Mouse (Mus musculus) intestine, embryonic 15.5 days (tissue): Measurements from ENCODE around the gene Slc51a. TPM values are rescaled to one million over a fixed set of nuclear protein-coding genes. Genes with fewer than 3 reads are reported as not detected.

Source experiments
- ATAC-seq: fragments of 200-750 bp; cut with Nextera tagmentation; 2 replicates; pipeline ENCODE4 v1.8.0; 2017; ENCODE audit warnings: moderate TSS enrichment, moderate library complexity
- H3K27ac ChIP-seq: fragments of 300-500 bp; sonication (generic); 2 replicates; pipeline ENCODE4 v1.5.1; 2015; ENCODE audit warnings: mild to moderate bottlenecking, inconsistent platforms
- H3K27me3 ChIP-seq: fragments of 300-500 bp; sonication (generic); replicated peaks from 2 replicates; pipeline ENCODE4 v1.6.1; 2015; ENCODE audit warnings: inconsistent platforms
- H3K36me3 ChIP-seq: fragments of 300-500 bp; sonication (generic); 2 replicates; pipeline ENCODE4 v1.6.1; 2015; ENCODE audit warnings: inconsistent platforms
- H3K4me1 ChIP-seq: fragments of 300-500 bp; sonication (generic); replicated peaks from 2 replicates; pipeline ENCODE4 v1.6.1; 2015; ENCODE audit warnings: inconsistent platforms
- H3K4me2 ChIP-seq: fragments of 300-500 bp; sonication (generic); replicated peaks from 2 replicates; pipeline ENCODE4 v1.6.1; 2015; ENCODE audit warnings: mild to moderate bottlenecking, inconsistent platforms
- H3K4me3 ChIP-seq: fragments of 300-500 bp; sonication (generic); replicated peaks from 2 replicates; pipeline ENCODE4 v1.5.1; 2015; ENCODE audit warnings: inconsistent platforms
- H3K9ac ChIP-seq: fragments of 300-500 bp; sonication (generic); 2 replicates; pipeline ENCODE4 v1.6.1; 2015; ENCODE audit warnings: inconsistent platforms
- H3K9me3 ChIP-seq: fragments of 300-500 bp; sonication (generic); 2 replicates; pipeline ENCODE4 v1.6.1; 2016; ENCODE audit warnings: inconsistent platforms
- WGBS: fragments of 180-500 bp; shearing (Covaris S2); methylation state at CpG from one replicate; pipeline ENCODE4 v1.1.7; 2015; 5-methylcytosine and 5-hydroxymethylcytosine counted together
- polyA plus RNA-seq: library from polyadenylated mRNA; unstranded; fragments of >200 nt; fragmentation: Nextera tagmentation; extraction: Ambion mirVana; gene quantifications from 2 replicates; pipeline ENCODE4 v1.2.1, GENCODE M21; 2015

Slc51a gene
- polyA plus RNA-seq, 1 experiment from 2014 or later, result 97.1 TPM

DNA sequence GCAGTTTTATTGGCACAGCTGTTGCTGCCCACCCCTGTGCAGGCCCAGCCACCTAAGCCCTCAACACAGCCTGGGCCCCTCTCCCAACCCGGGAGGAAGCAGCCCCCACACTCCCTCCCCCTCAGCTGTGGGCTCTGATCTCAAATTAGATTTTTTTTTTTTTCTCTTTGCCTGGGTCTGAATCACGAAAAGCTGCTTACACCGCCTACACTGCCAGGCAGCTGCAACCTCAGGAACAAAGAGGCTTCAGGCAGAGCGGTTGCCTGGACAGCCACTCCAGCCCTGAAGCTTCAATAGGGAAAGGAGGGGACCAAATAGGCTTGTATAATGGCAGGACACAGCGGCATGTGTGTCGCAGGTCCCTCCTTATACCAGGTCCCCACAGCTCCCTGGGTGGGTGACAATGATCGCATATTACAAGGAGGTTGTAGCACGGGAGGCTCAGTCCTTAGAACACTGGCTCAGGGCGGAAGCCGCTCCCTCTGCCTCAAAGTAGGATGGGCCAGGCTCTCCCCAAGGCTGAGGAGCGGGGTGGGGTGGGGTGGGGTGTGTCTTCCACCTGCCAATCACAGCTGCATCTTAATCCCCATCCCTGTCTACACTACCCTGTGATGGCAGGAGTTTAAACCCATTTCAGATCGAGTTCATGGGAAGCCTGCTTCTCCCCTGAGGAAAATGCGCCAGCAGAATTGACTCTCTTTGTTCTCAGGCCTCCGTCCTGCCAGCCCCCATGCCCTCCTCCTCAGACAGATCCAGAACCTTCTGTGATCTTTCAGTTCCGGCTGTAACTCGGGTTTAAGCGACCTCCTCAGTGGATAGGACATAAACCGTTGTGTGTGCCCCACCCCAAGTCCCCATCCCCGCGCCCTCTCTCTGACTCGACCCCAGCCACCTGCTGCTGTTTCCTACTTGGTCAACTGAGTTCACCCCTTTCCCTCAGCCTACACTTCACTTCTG lies 28.6 kb upstream of the Slc51a start:
- peak overlapping the region; percentile 36 for H3K9ac ChIP-seq
- no peaks in the 10 kb centered on the region for H3K27me3 ChIP-seq
- H3K36me3 ChIP-seq, result no peaks in the 10 kb centered on the region
- H3K4me3 ChIP-seq, result 0 out of 2 replicates have a peak overlapping the region, but pooled peaks have one; percentile 9
- no peaks in the 10 kb centered on the region for H3K9me3 ChIP-seq
- ATAC-seq, result peak; percentile 83
- H3K4me2 ChIP-seq, result peak overlapping the region; percentile 51
- 25% methylated on average over 21 of the region's 21 CpGs for WGBS
- peaks cover 26% of the 10 kb centered on the region for H3K4me1 ChIP-seq
- peak overlapping the region; percentile 75 for H3K27ac ChIP-seq

DNA sequence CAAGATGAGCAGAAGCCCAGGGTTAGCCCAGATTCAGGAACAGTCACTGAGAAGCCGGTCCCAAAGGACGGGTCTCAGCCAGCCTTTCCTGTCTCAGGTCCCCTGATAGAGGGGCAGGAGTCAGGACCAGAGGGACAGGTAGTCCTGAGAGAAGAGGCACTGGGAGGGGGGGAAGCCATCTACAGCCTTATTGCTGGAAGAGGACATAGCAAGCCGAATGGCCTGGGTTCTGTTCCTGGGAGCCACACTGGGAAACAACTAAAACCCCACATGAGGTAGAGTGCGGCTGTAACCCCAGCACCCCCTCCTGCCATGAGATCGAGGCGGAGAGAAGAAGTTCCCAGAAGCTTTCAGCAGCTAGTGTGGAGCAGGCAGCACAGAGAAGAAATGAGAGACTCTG lies 26.3 kb upstream of the Slc51a start:
- Histone ChIP-seq H3K4me3 (no peak overlapping the region), H3K4me1 (peaks cover 41% of the 10 kb centered on the region), H3K36me3 (no peaks in the 10 kb centered on the region), H3K4me2 (no peak overlapping the region), H3K27ac (no peak overlapping the region), H3K9ac (no peak overlapping the region), H3K9me3 (no peaks in the 10 kb centered on the region), H3K27me3 (no peaks in the 10 kb centered on the region)
- no peak for ATAC-seq
- WGBS, result 97% methylated on average over 6 of the region's 6 CpGs

- Histone ChIP-seq H3K27me3 (no peaks in the 10 kb centered on the region), H3K4me3 (no peak overlapping the region), H3K4me2 (no peak overlapping the region), H3K27ac (no peak overlapping the region), H3K9ac (no peak overlapping the region), H3K9me3 (no peaks in the 10 kb centered on the region), H3K4me1 (peaks cover 44% of the 10 kb centered on the region), H3K36me3 (no peaks in the 10 kb centered on the region)
- WGBS, result 90% methylated on average over 6 of the region's 6 CpGs
- no peak for ATAC-seq
Observed at GRCm38 (mm10) chr16:32513401-32513800, 25.7 kb upstream of the Slc51a start.

DNA sequence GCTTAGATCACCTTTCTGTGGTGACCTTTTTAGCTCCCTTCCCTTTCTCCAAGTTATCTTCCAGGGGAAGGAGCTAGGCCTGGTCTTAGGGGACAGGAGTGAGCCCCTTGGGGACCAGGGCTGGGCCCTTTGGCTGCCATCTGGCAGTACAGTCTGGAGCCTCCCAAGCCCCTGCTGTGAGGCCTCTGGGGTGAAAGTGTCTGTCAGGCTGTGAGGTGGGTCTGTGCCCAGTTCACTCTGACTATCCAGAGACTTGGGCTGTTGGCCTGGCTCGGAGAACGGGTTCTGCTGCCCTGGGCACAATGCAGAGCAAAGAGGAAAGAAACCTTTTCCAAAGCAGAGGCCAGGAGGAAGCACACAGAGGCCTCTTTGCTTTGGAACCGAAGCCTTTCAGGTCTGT lies 25.2 kb upstream of the Slc51a start:
- Histone ChIP-seq H3K4me3 (no peak overlapping the region), H3K36me3 (no peaks in the 10 kb centered on the region), H3K27ac (no peak overlapping the region), H3K4me2 (no peak overlapping the region), H3K27me3 (no peaks in the 10 kb centered on the region), H3K9ac (no peak overlapping the region), H3K9me3 (no peaks in the 10 kb centered on the region), H3K4me1 (peaks cover 42% of the 10 kb centered on the region)
- 65% methylated on average over 3 of the region's 3 CpGs for WGBS
- no peak for ATAC-seq

DNA sequence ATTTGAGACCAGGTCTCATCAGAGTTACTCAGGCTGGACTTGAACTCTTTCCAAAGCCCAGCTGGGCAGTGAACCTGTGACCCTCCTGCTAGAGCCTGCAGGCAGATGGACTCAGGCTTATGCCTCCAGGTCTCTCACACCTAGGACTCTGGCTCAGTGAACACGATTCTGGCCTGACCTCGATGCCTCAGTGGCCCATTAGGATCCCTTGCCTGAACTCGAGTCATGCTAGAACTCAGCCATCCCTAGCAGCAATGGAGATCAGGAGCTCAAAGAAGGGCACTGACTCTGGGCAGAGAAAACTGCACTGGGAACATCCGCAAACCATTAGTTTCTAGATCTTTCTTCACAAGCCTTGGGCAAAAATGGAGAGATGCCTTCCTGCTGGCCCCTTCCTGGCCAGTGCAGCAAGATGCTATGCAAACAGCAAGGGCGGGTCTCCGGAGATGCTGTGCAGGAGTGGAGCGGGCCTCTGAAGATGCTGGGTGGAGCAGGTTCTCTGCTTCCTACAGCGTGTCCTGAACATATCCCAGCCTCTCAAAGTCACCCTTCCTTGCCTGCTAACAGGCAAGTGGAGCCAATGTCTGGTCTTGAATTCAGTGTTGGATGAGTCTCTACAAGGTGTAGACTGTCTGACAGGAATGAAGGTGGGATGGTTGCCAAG lies 24.3 kb upstream of the Slc51a start:
- H3K4me2 ChIP-seq, result no peak overlapping the region
- H3K27ac ChIP-seq, result no peak overlapping the region
- H3K9me3 ChIP-seq, result no peaks in the 10 kb centered on the region
- WGBS, result 87% methylated on average over 8 of the region's 8 CpGs
- no peaks in the 10 kb centered on the region for H3K27me3 ChIP-seq
- H3K36me3 ChIP-seq, result no peaks in the 10 kb centered on the region
- no peak for ATAC-seq
- H3K9ac ChIP-seq, result no peak overlapping the region
- H3K4me3 ChIP-seq, result no peak overlapping the region
- H3K4me1 ChIP-seq, result peaks cover 47% of the 10 kb centered on the region

DNA sequence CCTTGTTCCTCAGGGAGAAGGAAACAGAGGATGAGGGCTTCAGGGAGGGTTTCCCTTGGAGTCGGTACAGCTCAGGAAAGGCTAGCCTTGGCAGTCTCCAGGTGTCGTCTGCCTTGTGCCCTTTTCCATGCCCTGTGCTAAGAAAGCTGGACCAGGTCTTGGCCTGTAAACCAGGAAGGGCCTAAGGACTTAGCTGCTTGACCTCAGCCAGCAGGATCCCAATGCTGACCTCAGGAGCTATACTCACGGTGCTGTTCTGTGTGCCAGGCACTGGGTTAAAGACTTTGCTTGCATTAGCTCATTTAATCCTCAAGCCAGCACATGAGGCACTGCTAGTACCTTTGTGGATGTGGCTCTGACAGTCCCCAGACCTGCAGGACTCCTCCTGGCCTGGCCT lies 23.7 kb upstream of the Slc51a start:
- Histone ChIP-seq H3K9me3 (no peaks in the 10 kb centered on the region), H3K4me3 (no peak overlapping the region), H3K27me3 (no peaks in the 10 kb centered on the region), H3K36me3 (no peaks in the 10 kb centered on the region), H3K4me2 (no peak overlapping the region), H3K4me1 (peaks cover 44% of the 10 kb centered on the region), H3K9ac (no peak overlapping the region), H3K27ac (no peak overlapping the region)
- ATAC-seq, result no peak
- 71% methylated on average over 3 of the region's 3 CpGs for WGBS

DNA sequence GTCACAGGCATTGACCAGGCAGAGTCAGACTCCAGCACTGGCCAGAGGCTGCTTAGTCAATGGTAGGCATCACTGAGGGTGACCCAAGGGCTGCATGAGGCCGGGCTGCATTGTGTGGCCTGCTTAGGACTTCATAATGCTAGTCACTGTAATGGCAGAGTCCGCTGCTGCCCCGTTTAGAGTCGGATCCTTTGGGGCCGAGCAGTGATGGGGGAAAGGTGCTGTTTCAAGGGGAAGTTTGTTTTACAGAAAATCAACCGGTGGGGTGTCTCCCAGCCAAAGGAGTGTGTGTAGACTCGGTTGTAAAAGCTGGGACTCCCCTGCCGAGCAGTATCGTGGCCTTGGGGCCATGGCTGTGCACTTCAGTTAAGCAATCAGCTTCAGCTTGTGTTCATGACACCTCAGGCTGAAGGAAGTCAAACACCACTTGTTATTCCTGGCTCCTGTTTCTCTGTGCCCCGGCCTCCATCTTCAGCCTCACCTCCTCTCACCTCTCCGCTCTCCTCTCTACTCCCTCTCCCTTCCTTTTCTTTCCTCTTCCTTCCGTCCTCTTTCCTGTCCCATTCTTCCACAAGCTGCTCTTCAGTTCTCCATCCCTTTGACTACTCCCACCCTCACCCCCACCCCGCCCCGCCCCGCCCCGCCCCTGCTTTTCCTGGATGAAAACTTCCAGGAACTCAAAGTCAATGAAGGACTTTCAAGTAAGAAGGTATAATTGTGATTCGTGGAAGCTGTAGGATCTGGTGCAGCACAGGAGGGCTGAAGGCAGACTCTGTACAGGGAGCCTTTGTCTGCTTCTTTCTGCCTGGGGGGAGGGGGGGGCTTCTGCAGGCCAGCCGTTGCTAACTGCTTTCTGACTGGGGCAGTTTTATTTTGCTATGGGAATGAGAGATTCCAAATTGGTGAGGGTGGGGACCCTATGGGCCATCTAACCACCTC lies 23.0 kb upstream of the Slc51a start:
- Histone ChIP-seq H3K4me2 (no peak overlapping the region), H3K9ac (no peak overlapping the region), H3K9me3 (no peaks in the 10 kb centered on the region), H3K4me1 (peaks cover 37% of the 10 kb centered on the region), H3K4me3 (no peak overlapping the region), H3K27me3 (no peaks in the 10 kb centered on the region), H3K27ac (peak overlapping the region; percentile 48), H3K36me3 (no peaks in the 10 kb centered on the region)
- no peak for ATAC-seq
- 55% methylated on average over 18 of the region's 18 CpGs for WGBS

- Histone ChIP-seq H3K9ac (no peak overlapping the region), H3K36me3 (no peaks in the 10 kb centered on the region), H3K4me2 (peak overlapping the region; percentile 35; the same call in 1 of the 2 replicates), H3K27ac (peak overlapping the region; percentile 89), H3K9me3 (no peaks in the 10 kb centered on the region), H3K4me1 (peaks cover 37% of the 10 kb centered on the region), H3K27me3 (no peaks in the 10 kb centered on the region), H3K4me3 (no peak overlapping the region)
- peak; percentile 93 for ATAC-seq
- WGBS, result 40% methylated on average over 9 of the region's 9 CpGs
Observed at GRCm38 (mm10) chr16:32509066-32509942, 21.6 kb upstream of the Slc51a start.

DNA sequence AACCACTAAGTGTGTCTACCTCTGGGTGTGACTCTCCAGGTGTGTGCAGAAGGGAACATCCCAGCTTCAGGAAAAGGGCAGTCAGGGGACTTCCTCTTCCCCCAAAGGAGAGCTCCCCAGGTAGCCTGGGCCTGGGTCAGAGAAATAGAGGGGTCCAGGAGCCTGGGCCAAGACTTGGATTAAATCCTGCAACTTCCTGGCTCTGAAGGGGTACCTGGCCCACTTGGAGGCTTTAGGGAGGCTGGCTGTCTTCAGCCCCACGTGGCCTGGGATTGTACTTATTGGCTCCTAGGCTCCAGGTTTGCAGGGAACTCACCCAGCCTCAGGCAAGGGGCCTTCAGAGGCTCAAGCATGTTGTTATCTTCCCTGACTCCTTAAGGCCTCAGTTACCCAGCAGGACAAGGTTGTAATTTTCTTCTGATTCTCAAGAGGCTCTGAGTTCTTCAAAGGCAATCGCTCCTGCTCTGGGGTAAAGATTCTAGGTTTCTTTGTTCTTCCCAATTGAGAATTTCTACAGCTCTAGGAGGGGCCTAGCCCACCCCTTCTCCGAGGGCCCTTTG lies 20.9 kb upstream of the Slc51a start:
- peak overlapping the region; percentile 35; the same call in 1 of the 2 replicates for H3K4me2 ChIP-seq
- 44% methylated on average over 3 of the region's 3 CpGs for WGBS
- H3K27ac ChIP-seq, result peak overlapping the region; percentile 89
- H3K27me3 ChIP-seq, result no peaks in the 10 kb centered on the region
- H3K36me3 ChIP-seq, result no peaks in the 10 kb centered on the region
- H3K4me3 ChIP-seq, result no peak overlapping the region
- H3K9me3 ChIP-seq, result no peaks in the 10 kb centered on the region
- ATAC-seq, result peak; percentile 36; the same call in 1 of the 2 replicates
- H3K4me1 ChIP-seq, result peaks cover 41% of the 10 kb centered on the region
- 0 out of 2 replicates have a peak overlapping the region, but pooled peaks have one; percentile 10 for H3K9ac ChIP-seq

DNA sequence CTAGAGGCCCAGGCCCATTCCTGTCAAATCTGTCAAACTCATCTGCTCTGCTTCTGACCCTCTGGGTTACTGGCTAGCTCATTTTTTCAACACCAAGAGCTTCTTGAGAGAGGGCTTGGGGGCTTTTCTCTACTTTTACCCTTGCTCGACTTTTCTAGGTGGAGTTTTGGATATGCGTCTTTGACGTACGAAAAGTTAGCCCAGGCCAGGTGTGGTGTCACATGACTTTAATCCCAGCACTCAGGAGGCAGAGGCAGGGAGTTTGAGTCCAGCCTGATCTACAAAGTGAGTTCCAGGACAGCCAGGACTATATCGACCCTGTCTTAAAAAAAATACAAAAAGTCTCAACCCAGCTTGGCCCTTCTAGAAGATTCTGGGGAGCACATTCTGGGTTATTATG lies 20.4 kb upstream of the Slc51a start:
- H3K27me3 ChIP-seq, result no peaks in the 10 kb centered on the region
- H3K4me2 ChIP-seq, result no peak overlapping the region
- ATAC-seq, result no peak
- WGBS, result 79% methylated on average over 5 of the region's 5 CpGs
- H3K27ac ChIP-seq, result peak overlapping the region; percentile 89
- no peak overlapping the region for H3K9ac ChIP-seq
- no peak overlapping the region for H3K4me3 ChIP-seq
- no peaks in the 10 kb centered on the region for H3K9me3 ChIP-seq
- no peaks in the 10 kb centered on the region for H3K36me3 ChIP-seq
- peaks cover 42% of the 10 kb centered on the region for H3K4me1 ChIP-seq

GRCm38 (mm10) chr16:32507407-32507806 lies 19.7 kb upstream of the Slc51a start:
- no peak overlapping the region for H3K27ac ChIP-seq
- no peaks in the 10 kb centered on the region for H3K27me3 ChIP-seq
- peaks cover 39% of the 10 kb centered on the region for H3K4me1 ChIP-seq
- H3K4me3 ChIP-seq, result no peak overlapping the region
- H3K9me3 ChIP-seq, result no peaks in the 10 kb centered on the region
- H3K36me3 ChIP-seq, result no peaks in the 10 kb centered on the region
- no peak for ATAC-seq
- WGBS, result 23% methylated on average over 9 of the region's 9 CpGs
- no peak overlapping the region for H3K4me2 ChIP-seq
- H3K9ac ChIP-seq, result no peak overlapping the region
